Mouse (Mus musculus) MEL (cell line): Measurements from ENCODE around the gene Zswim4. TPM values are rescaled to one million over a fixed set of nuclear protein-coding genes. Genes with fewer than 3 reads are reported as not detected.

Experiments
- DNase-seq: peaks from one replicate; pipeline ENCODE4 v3.0.0; 2011; ENCODE audit warnings: low read depth, low spot score
- H3K27ac ChIP-seq: 2 replicates; pipeline ENCODE4 v1.5.1; 2012; ENCODE audit warnings: low read depth, mild to moderate bottlenecking, control low read depth, low read length, moderate library complexity; ENCODE audit not compliant: control insufficient read depth
- H3K27me3 ChIP-seq, 2 experiments: fragments of 150-350 bp in 1 of 2; sonication (generic) in 1 of 2; 2 replicates each; pipeline ENCODE4 v1.6.1; 2012; ENCODE audit warnings: low read length in 2 of 2, mild to moderate bottlenecking in 2 of 2, improper control_type of control experiment in 1 of 2, moderate library complexity in 1 of 2; ENCODE audit not compliant: insufficient read depth in 2 of 2, control insufficient read depth in 1 of 2
- H3K36me3 ChIP-seq, 2 experiments: 2 replicates each; pipeline ENCODE4 v1.6.1; 2012 to 2014; ENCODE audit warnings: low read length in 2 of 2, improper control_type of control experiment in 1 of 2, inconsistent platforms in 1 of 2, mild to moderate bottlenecking in 1 of 2; ENCODE audit not compliant: insufficient read depth in 2 of 2, control insufficient read depth in 1 of 2
- H3K4me1 ChIP-seq, 2 experiments: fragments of 150-350 bp in 1 of 2; sonication (generic) in 1 of 2; 2 replicates each; pipeline ENCODE4 v1.6.1; 2012; ENCODE audit warnings: low read length in 2 of 2, improper control_type of control experiment in 1 of 2, mild to moderate bottlenecking in 1 of 2; ENCODE audit not compliant: insufficient read depth in 2 of 2, control insufficient read depth in 1 of 2
- H3K4me3 ChIP-seq, 2 experiments: fragments of 150-350 bp in 1 of 2; sonication (generic) in 1 of 2; 2 replicates each; pipeline ENCODE4 v1.5.1; 2012; ENCODE audit warnings: low read depth in 2 of 2, low read length in 2 of 2, mild to moderate bottlenecking in 2 of 2, moderate library complexity in 2 of 2, control low read depth in 1 of 2, improper control_type of control experiment in 1 of 2; ENCODE audit not compliant: control insufficient read depth in 1 of 2, insufficient read depth in 1 of 2
- H3K79me2 ChIP-seq: 2 replicates; pipeline ENCODE4 v1.6.1; 2012; ENCODE audit warnings: mild to moderate bottlenecking, low read length, moderate library complexity; ENCODE audit not compliant: control insufficient read depth, poor library complexity, insufficient read depth
- H3K9ac ChIP-seq: 2 replicates; pipeline ENCODE4 v1.6.1; 2012; ENCODE audit warnings: low read depth, mild to moderate bottlenecking, control low read depth, low read length, moderate library complexity; ENCODE audit not compliant: control insufficient read depth, poor library complexity, severe bottlenecking
- H3K9me3 ChIP-seq: fragments of 150-350 bp; sonication (generic); replicated peaks from 2 replicates; pipeline ENCODE4 v1.6.1; 2012; ENCODE audit warnings: mild to moderate bottlenecking, low read length, improper control_type of control experiment, moderate library complexity; ENCODE audit not compliant: insufficient read depth
- BHLHE40 ChIP-seq: IDR thresholded peaks from 2 replicates; pipeline ENCODE4 v1.6.1; 2012; ENCODE audit warnings: low read depth, mild to moderate bottlenecking, inconsistent platforms, low read length, improper control_type of control experiment, borderline replicate concordance
- CHD1 ChIP-seq: IDR thresholded peaks from 2 replicates; pipeline ENCODE4 v1.6.1; 2012; ENCODE audit warnings: low read depth, mild to moderate bottlenecking, inconsistent platforms, low read length, improper control_type of control experiment
- CHD2 ChIP-seq: IDR thresholded peaks from 2 replicates; pipeline ENCODE4 v1.6.1; 2011; ENCODE audit warnings: low read length, improper control_type of control experiment
- E2F4 ChIP-seq: IDR thresholded peaks from 2 replicates; pipeline ENCODE4 v1.6.1; 2011; ENCODE audit warnings: low read depth, low read length, improper control_type of control experiment, borderline replicate concordance
- ELF1 ChIP-seq: IDR thresholded peaks from 2 replicates; pipeline ENCODE4 v1.6.1; 2014; ENCODE audit warnings: low read depth, mild to moderate bottlenecking, inconsistent platforms, low read length, improper control_type of control experiment, moderate library complexity
- EP300 ChIP-seq, 2 experiments: IDR thresholded peaks; 2 replicates each; pipeline ENCODE4 v1.6.1; 2011; ENCODE audit warnings: improper control_type of control experiment in 2 of 2, low read length in 2 of 2, low read depth in 1 of 2, mild to moderate bottlenecking in 1 of 2
- ETS1 ChIP-seq: IDR thresholded peaks from 2 replicates; pipeline ENCODE4 v1.6.1; 2012; ENCODE audit warnings: low read depth, mild to moderate bottlenecking, inconsistent platforms, low read length, improper control_type of control experiment, moderate library complexity
- GABPA ChIP-seq: IDR thresholded peaks from 2 replicates; pipeline ENCODE4 v1.6.1; 2012; ENCODE audit warnings: low read depth, mild to moderate bottlenecking, inconsistent platforms, low read length, improper control_type of control experiment, moderate library complexity
- JUND ChIP-seq: IDR thresholded peaks from 2 replicates; pipeline ENCODE4 v1.6.1; 2011; ENCODE audit warnings: low read depth, mild to moderate bottlenecking, improper control_type of control experiment, low read length
- MAFK ChIP-seq: IDR thresholded peaks from 2 replicates; pipeline ENCODE4 v1.6.1; 2011; ENCODE audit warnings: low read depth, mild to moderate bottlenecking, low read length, improper control_type of control experiment, borderline replicate concordance
- MAZ ChIP-seq: IDR thresholded peaks from 2 replicates; pipeline ENCODE4 v1.6.1; 2012; ENCODE audit warnings: low read depth, mild to moderate bottlenecking, inconsistent platforms, low read length, improper control_type of control experiment
- MXI1 ChIP-seq: IDR thresholded peaks from 2 replicates; pipeline ENCODE4 v1.6.1; 2011; ENCODE audit warnings: mild to moderate bottlenecking, low read depth, low read length, improper control_type of control experiment
- NRF1 ChIP-seq: IDR thresholded peaks from 2 replicates; pipeline ENCODE4 v1.6.1; 2014; ENCODE audit warnings: low read depth, mild to moderate bottlenecking, inconsistent platforms, low read length, improper control_type of control experiment, moderate library complexity; ENCODE audit not compliant: poor library complexity, insufficient read depth, severe bottlenecking
- POLR2A ChIP-seq, 2 experiments: IDR thresholded peaks; 2 replicates each; pipeline ENCODE4 v1.6.1; 2011 to 2012; ENCODE audit warnings: low read length in 2 of 2, mild to moderate bottlenecking in 2 of 2, control low read depth in 1 of 2, improper control_type of control experiment in 1 of 2, low read depth in 1 of 2, moderate library complexity in 1 of 2; ENCODE audit not compliant: control insufficient read depth in 1 of 2, insufficient read depth in 1 of 2, poor library complexity in 1 of 2
- RAD21 ChIP-seq: IDR thresholded peaks from 2 replicates; pipeline ENCODE4 v1.6.1; 2011; ENCODE audit warnings: mild to moderate bottlenecking, low read depth, low read length, improper control_type of control experiment
- RCOR1 ChIP-seq: IDR thresholded peaks from 2 replicates; pipeline ENCODE4 v1.6.1; 2012; ENCODE audit warnings: low read depth, mild to moderate bottlenecking, inconsistent platforms, low read length, improper control_type of control experiment
- SMC3 ChIP-seq: IDR thresholded peaks from 2 replicates; pipeline ENCODE4 v1.6.1; 2011; ENCODE audit warnings: low read depth, low read length, improper control_type of control experiment
- TAL1 ChIP-seq: IDR thresholded peaks from 2 replicates; pipeline ENCODE4 v1.6.1; 2012; ENCODE audit warnings: mild to moderate bottlenecking, inconsistent platforms, low read length, moderate library complexity, mixed read lengths
- USF2 ChIP-seq, 2 experiments: IDR thresholded peaks; 2 replicates each; pipeline ENCODE4 v1.6.1; 2011 to 2012; ENCODE audit warnings: improper control_type of control experiment in 2 of 2, low read length in 2 of 2, borderline replicate concordance in 1 of 2, inconsistent platforms in 1 of 2, low read depth in 1 of 2, mild to moderate bottlenecking in 1 of 2; ENCODE audit not compliant: insufficient read depth in 1 of 2
- ZMIZ1 ChIP-seq: IDR thresholded peaks from 2 replicates; pipeline ENCODE4 v1.6.1; 2012; ENCODE audit warnings: low read depth, mild to moderate bottlenecking, inconsistent platforms, low read length, improper control_type of control experiment, moderate library complexity
- ZNF384 ChIP-seq: IDR thresholded peaks from 2 replicates; pipeline ENCODE4 v1.6.1; 2012; ENCODE audit warnings: low read depth, mild to moderate bottlenecking, inconsistent platforms, low read length, improper control_type of control experiment
- polyA plus RNA-seq, 2 experiments: library from polyadenylated mRNA; stranded (reverse) in 1 of 2; unstranded in 1 of 2; fragments of >175 nt in 1 of 2; fragments of >200 nt in 1 of 2; gene quantifications; 2 replicates each; pipeline versions ENCODE4 v1.2.1 to v1.2.4; 2012; ENCODE audit warnings: low replicate concordance in 2 of 2, low read depth in 1 of 2; ENCODE audit not compliant: insufficient read length in 2 of 2, insufficient read depth in 1 of 2, missing spikeins in 1 of 2
- total RNA-seq: library from RNA; depleted of rRNA; stranded (reverse); fragments of 300-350 nt; gene quantifications from 2 replicates; pipeline ENCODE4 v1.2.3, GENCODE M21; 2012

The Zswim4 gene
- total and polyA plus RNA-seq, 3 experiments: 3.6 to 7.4 TPM; not detected in 1

DNA sequence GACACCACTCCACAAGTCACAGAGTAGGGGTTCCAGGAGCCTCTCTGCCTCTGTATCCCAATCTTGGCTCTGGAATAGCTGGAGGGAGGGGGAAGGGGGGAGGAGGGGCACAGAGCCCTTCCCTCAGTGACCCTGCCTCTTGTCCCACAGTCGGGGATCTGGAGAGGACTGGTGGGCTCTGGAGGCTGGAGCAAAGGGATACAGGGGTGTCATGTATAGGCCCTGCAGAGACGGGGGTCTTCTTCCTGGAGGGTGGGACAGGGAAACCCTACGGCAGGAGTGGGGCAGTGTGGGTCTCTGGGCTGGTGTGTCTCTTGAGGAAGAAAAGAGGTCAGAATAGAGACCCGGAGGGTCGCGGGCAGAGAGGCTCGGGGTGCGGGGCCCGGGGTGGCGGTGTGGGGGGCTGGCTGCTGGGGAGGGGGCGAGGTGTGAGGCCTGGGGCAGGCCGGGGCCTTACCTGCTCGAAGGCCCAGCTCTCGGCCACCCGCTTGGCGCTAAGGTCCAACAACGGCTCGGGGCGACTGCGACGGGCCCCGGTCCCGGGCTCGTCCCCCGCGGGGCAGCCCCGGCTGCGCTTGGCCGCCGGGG is 351 bp downstream of the Zswim4 start:
- Histone ChIP-seq H3K9ac (peak overlapping the region; percentile 73), H3K4me3 (peak overlapping the region; percentile 58 to 59), H3K27me3 (no peaks in the 10 kb centered on the region), H3K4me1 (peaks cover 2 to 6% of the 10 kb centered on the region in 2 experiments; a peak in 2 of 4 replicates), H3K27ac (no peak overlapping the region), H3K36me3 (peaks cover 0 to 5% of the 10 kb centered on the region in 2 experiments; a peak in 1 of 4 replicates), H3K79me2 (no peaks in the 10 kb centered on the region; the same call in 1 of the 2 replicates), H3K9me3 (no peaks in the 10 kb centered on the region)
- no peak for DNase-seq
- TF ChIP-seq E2F4: no peak
- no peak for TF ChIP-seq RCOR1
- no peak for TF ChIP-seq ZMIZ1
- no peak for TF ChIP-seq USF2 (IDR thresholded peaks at IDR 0.05; ENCODE audit: borderline replicate concordance in 1 of 2, insufficient read depth in 1 of 2, low read depth in 1 of 2, low read length in 2 of 2)
- TF ChIP-seq JUND: no peak
- no peak for TF ChIP-seq BHLHE40
- no peak for TF ChIP-seq ETS1
- no peak for TF ChIP-seq TAL1
- peak; percentile 62 for TF ChIP-seq MAZ
- 0 out of 4 replicates have a peak, but pooled peaks of 1 of the 2 experiments have one; percentile 31 for TF ChIP-seq POLR2A (IDR thresholded peaks at IDR 0.05; ENCODE audit: control insufficient read depth in 1 of 2, insufficient read depth in 1 of 2, low read depth in 1 of 2, low read length in 2 of 2, poor library complexity in 1 of 2)

- no peaks in the 10 kb centered on the region; the same call in 1 of the 2 replicates for H3K79me2 ChIP-seq
- TF ChIP-seq TAL1 (no peak), MXI1 (no peak), ZNF384 (no peak), EP300 (IDR thresholded peaks at IDR 0.05; ENCODE audit: low read depth in 1 of 2, low read length in 2 of 2) (no peak), RAD21 (no peak), SMC3 (no peak), MAZ (no peak), CHD2 (no peak), MAFK (no peak), CHD1 (no peak), ELF1 (no peak), ZMIZ1 (no peak), GABPA (no peak), NRF1 (no peak)
- TF ChIP-seq, all 39 proteins: peak for 0
- Histone ChIP-seq H3K9ac (peak overlapping the region; percentile 73), H3K36me3 (peaks cover 0 to 5% of the 10 kb centered on the region in 2 experiments; a peak in 1 of 4 replicates), H3K27me3 (no peaks in the 10 kb centered on the region), H3K27ac (no peak overlapping the region), H3K9me3 (no peaks in the 10 kb centered on the region), H3K4me1 (peaks cover 2 to 6% of the 10 kb centered on the region in 2 experiments; a peak in 2 of 4 replicates), H3K4me3 (peak overlapping the region; percentile 58 to 59)
- no peak for DNase-seq
These were observed 977 bp downstream of the Zswim4 start for GRCm38 (mm10) chr8:84235746-84236409.
